Mouse (Mus musculus): Measurements from ENCODE around the gene Nfib. TPM values are rescaled to one million over a fixed set of nuclear protein-coding genes. Genes with fewer than 3 reads are reported as not detected.

Gene Nfib
- polyA plus RNA-seq, 1 experiment from 2014 or later: 149 TPM

DNA sequence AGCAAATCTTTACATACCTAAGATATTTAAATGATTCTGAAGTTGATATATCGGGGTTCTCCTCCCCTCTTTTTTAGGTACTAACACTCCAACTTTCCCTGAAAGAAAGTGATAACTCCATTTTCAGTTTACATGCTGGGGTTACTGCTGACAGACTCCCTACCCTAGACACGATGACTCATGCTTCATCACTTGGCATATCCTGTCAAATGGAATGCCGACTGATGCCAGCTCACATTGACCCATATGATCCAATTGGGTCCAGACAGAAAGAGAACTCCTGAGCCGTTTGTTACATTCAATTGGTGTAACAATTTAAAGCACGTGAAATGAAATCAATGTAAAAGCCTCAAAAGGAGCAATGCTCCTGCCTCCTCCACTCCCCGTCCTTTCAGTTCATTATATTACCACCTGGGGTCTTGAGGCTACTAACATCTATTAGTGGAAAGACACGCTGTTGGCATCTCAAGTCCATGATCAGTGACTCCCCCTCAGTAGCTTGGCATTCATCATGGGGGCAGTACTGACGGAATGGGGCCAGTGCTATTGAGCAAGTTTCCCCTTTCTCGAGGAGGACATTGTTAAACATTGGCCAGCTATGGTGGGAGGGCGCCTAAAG lies 155.7 kb downstream of the Nfib start:
- TF ChIP-seq CTCF (IDR thresholded peaks at IDR 0.05; ENCODE audit: low read depth): no peak
- WGBS: 82% methylated on average over 10 of the region's 10 CpGs

DNA sequence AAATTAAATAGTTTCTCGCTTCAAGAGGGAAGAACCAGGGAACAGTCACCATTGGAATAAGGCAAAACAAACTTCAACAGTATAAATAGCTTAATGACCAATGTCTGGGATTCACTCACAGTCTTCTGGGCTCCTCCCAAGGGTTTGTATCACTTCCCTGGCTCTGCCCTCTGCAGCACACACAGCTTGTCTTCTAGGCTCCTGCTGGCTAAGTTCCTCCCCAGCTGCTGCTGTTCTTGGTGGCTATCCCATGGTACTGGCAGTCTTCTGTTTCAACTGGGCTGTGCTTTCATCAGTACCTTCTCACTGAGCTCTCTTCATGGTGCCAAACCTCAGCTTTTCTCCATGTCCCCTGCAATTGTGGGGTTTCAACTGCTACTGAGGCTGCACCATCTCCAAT lies 157.3 kb downstream of the Nfib start:
- Histone ChIP-seq H3K4me2 (no peak overlapping the region), H3K27ac (ENCODE audit: low read depth) (no peak overlapping the region), H3K36me3 (ENCODE audit: insufficient read depth) (no peaks in the 10 kb centered on the region), H3K27me3 (ENCODE audit: insufficient read depth, low read length) (no peaks in the 10 kb centered on the region), H3K4me1 (ENCODE audit: insufficient read depth) (no peaks in the 10 kb centered on the region), H3K4me3 (ENCODE audit: low read depth, low read length) (no peak overlapping the region), H3K9me3 (ENCODE audit: low read depth, low read length) (no peaks in the 10 kb centered on the region), H3K9ac (no peak overlapping the region)
- DNase-seq: no peak
- TF ChIP-seq CTCF (IDR thresholded peaks at IDR 0.05; ENCODE audit: low read depth): no peak
- no peak for ATAC-seq (ENCODE audit: insufficient read depth)
- 94% methylated on average over 1 of the region's 1 CpGs for WGBS

More for the DNA sequence above, 155.7 kb downstream of the Nfib start:
- Histone ChIP-seq H3K4me1 (ENCODE audit: insufficient read depth) (peaks cover 2% of the 10 kb centered on the region; the same call in 1 of the 2 replicates), H3K27me3 (ENCODE audit: insufficient read depth, low read length) (no peaks in the 10 kb centered on the region), H3K27ac (ENCODE audit: low read depth) (no peak overlapping the region), H3K9ac (no peak overlapping the region), H3K9me3 (ENCODE audit: low read depth, low read length) (no peaks in the 10 kb centered on the region), H3K4me2 (no peak overlapping the region), H3K36me3 (ENCODE audit: insufficient read depth) (no peaks in the 10 kb centered on the region), H3K4me3 (ENCODE audit: low read depth, low read length) (no peak overlapping the region)
- DNase-seq (no peak), ATAC-seq (ENCODE audit: insufficient read depth) (no peak)

DNA sequence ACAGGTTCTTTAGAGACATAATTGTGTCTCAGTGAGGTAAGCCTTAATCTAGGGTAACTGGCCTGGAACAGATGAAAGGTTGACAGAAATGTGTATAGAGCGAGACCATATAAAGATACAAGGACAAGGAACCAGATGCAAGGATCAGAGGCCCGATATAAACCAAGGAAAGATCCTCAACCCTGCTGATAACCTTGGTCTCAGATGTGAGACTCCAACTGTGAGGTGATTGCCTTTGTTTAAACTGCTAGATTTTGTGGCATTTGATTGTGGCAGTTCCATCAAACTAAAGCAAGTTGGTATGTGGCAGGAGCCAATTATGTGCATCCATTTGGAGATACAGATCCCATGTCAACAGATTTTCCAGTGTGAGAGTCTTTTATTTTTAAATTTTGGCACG lies 161.6 kb downstream of the Nfib start:
- 63% methylated on average over 3 of the region's 3 CpGs for WGBS
- H3K4me1 ChIP-seq (ENCODE audit: insufficient read depth): peaks cover 8% of the 10 kb centered on the region; the same call in 1 of the 2 replicates
- no peak overlapping the region for H3K4me3 ChIP-seq (ENCODE audit: low read depth, low read length)
- H3K9ac ChIP-seq: no peak overlapping the region
- H3K27ac ChIP-seq (ENCODE audit: low read depth): no peak overlapping the region
- H3K4me2 ChIP-seq: no peak overlapping the region
- H3K9me3 ChIP-seq (ENCODE audit: low read depth, low read length): no peaks in the 10 kb centered on the region
- ATAC-seq (ENCODE audit: insufficient read depth): no peak
- no peak for DNase-seq
- TF ChIP-seq CTCF (IDR thresholded peaks at IDR 0.05; ENCODE audit: low read depth): no peak
- no peaks in the 10 kb centered on the region for H3K27me3 ChIP-seq (ENCODE audit: insufficient read depth, low read length)
- no peaks in the 10 kb centered on the region for H3K36me3 ChIP-seq (ENCODE audit: insufficient read depth)

DNA sequence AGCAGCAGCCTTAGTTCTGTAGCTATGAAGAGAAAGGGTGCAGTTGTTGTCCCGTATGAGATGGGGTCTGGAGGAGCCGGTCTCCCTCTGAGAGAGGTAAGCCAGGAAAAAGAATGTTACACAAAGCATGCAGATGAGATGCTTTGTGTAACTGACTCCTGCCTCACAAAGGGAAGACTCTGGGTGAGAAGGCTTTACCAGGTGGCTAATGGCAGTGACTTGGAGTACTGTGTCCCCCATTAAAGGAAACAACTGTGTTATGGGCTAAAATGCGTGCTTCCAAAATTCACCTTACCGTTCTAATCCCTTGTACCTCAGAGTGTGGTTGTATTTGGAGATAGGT lies 162.2 kb downstream of the Nfib start:
- DNase-seq (no peak), ATAC-seq (ENCODE audit: insufficient read depth) (no peak)
- Histone ChIP-seq H3K27me3 (ENCODE audit: insufficient read depth, low read length) (no peaks in the 10 kb centered on the region), H3K9ac (no peak overlapping the region), H3K4me3 (ENCODE audit: low read depth, low read length) (no peak overlapping the region), H3K27ac (ENCODE audit: low read depth) (no peak overlapping the region), H3K4me2 (no peak overlapping the region), H3K36me3 (ENCODE audit: insufficient read depth) (no peaks in the 10 kb centered on the region), H3K4me1 (ENCODE audit: insufficient read depth) (peaks cover 8% of the 10 kb centered on the region; the same call in 1 of the 2 replicates), H3K9me3 (ENCODE audit: low read depth, low read length) (no peaks in the 10 kb centered on the region)
- WGBS: 71% methylated on average over 4 of the region's 4 CpGs
- no peak for TF ChIP-seq CTCF (IDR thresholded peaks at IDR 0.05; ENCODE audit: low read depth)

DNA sequence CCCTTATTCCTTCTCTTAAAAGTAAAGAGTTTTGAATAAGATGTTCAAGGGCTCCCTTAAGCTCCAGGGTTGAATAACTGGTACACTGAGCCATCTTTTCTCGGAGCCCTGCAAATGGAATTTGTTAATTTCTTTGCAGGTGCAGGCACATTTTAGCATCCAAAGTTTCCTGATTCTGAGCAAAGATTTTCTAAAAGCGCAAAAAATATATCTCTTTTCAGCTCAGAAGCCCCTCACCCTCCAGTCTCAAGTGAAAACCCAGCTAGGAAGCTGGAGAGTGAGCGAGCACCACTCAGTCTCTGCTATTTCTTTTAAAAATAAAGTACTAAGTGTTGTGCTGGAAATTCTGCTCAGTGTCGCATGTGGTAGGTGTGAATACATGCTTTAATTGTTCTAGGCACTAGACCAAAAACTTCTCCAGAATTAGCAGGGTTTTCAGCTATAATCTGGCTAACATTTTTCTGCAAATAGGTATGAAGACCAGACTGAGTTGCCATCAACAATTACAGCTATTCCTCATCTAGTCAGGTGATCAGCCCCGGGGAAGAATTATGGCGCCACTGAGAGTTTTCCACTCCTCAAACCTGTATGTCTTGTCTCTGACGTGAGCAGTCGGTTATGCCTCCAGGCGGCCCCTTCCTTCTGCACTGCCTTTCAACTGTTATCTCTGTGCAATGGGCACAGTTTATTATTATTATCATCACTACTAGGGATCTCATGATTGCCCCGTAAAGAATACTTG lies 162.7 kb downstream of the Nfib start:
- Histone ChIP-seq H3K27me3 (ENCODE audit: insufficient read depth, low read length) (no peaks in the 10 kb centered on the region), H3K36me3 (ENCODE audit: insufficient read depth) (no peaks in the 10 kb centered on the region), H3K9ac (no peak overlapping the region), H3K4me1 (ENCODE audit: insufficient read depth) (peaks cover 8% of the 10 kb centered on the region; the same call in 1 of the 2 replicates), H3K4me3 (ENCODE audit: low read depth, low read length) (no peak overlapping the region), H3K4me2 (no peak overlapping the region), H3K9me3 (ENCODE audit: low read depth, low read length) (no peaks in the 10 kb centered on the region), H3K27ac (ENCODE audit: low read depth) (no peak overlapping the region)
- no peak for TF ChIP-seq CTCF (IDR thresholded peaks at IDR 0.05; ENCODE audit: low read depth)
- DNase-seq (no peak), ATAC-seq (ENCODE audit: insufficient read depth) (no peak)
- WGBS: 59% methylated on average over 10 of the region's 10 CpGs

DNA sequence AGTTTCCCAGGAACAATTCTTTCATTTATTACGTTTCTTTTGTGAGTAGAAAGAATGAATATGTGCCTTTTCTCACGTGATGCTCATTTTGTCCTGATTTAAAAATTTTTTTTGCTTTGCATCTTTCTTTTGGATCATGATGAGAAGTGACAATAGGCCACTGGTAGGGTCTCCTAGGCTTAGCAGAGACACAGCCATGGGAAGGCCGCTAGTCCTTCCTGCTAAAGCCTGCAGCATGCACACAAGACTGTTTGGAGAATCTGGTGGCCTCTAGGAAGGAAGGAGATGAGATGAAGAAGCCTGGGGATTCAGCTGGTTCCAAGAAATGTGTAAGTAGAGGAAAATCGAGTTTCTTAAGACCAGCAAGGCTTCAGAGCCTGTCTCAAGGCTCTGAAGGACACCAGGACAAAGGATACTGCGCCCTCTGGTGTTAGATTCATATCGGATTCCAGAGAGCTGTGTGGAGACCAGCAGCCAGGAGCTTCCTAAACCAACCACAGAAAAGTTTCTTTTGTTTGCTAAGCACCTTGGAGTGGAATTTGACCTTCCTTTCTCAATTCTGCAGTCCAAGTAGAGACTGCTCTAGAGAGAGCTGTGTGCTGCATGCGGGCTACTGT lies 163.5 kb downstream of the Nfib start:
- Histone ChIP-seq H3K4me3 (ENCODE audit: low read depth, low read length) (no peak overlapping the region), H3K9me3 (ENCODE audit: low read depth, low read length) (no peaks in the 10 kb centered on the region), H3K4me2 (no peak overlapping the region), H3K9ac (no peak overlapping the region), H3K4me1 (ENCODE audit: insufficient read depth) (peaks cover 8% of the 10 kb centered on the region), H3K36me3 (ENCODE audit: insufficient read depth) (no peaks in the 10 kb centered on the region), H3K27ac (ENCODE audit: low read depth) (peak overlapping the region; percentile 26; the same call in 1 of the 2 replicates), H3K27me3 (ENCODE audit: insufficient read depth, low read length) (no peaks in the 10 kb centered on the region)
- peak; percentile 83 for ATAC-seq (ENCODE audit: insufficient read depth)
- peak; percentile 86 for TF ChIP-seq CTCF (IDR thresholded peaks at IDR 0.05; ENCODE audit: low read depth)
- DNase-seq: peak; percentile 98
- 32% methylated on average over 7 of the region's 7 CpGs for WGBS

DNA sequence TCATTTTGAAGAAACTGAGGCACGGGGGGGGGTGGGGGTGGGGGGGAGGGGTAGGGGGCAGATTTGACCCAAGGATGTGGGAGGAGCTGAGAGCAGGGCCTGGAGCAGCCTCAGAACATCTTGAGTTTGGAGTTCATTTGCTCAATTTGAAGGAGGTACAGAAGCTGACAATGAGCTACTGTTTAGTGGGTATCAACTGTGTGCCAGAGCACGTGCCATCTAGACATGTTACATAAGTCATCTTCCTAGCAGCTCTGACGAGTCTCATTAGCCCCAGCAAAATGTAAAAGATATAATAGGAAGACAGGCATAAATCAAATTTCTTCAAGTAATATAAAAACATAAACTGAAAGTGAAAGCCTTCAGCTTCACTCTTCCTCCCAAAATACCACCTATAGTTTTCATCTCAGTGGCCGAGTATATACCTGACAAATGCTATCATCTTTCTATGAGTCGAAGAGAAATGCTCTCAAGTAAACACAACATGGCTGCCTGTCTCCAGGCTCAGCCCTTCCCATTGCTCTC lies 165.0 kb downstream of the Nfib start:
- no peaks in the 10 kb centered on the region for H3K36me3 ChIP-seq (ENCODE audit: insufficient read depth)
- no peak for DNase-seq
- no peaks in the 10 kb centered on the region for H3K9me3 ChIP-seq (ENCODE audit: low read depth, low read length)
- no peak for TF ChIP-seq CTCF (IDR thresholded peaks at IDR 0.05; ENCODE audit: low read depth)
- H3K4me2 ChIP-seq: 0 out of 2 replicates have a peak overlapping the region, but pooled peaks have one; percentile 5
- H3K4me1 ChIP-seq (ENCODE audit: insufficient read depth): peaks cover 11% of the 10 kb centered on the region
- no peak overlapping the region for H3K4me3 ChIP-seq (ENCODE audit: low read depth, low read length)
- peaks cover 5% of the 10 kb centered on the region; the same call in 1 of the 2 replicates for H3K27me3 ChIP-seq (ENCODE audit: insufficient read depth, low read length)
- no peak for ATAC-seq (ENCODE audit: insufficient read depth)
- WGBS: 43% methylated on average over 5 of the region's 5 CpGs
- H3K27ac ChIP-seq (ENCODE audit: low read depth): peak overlapping the region; percentile 34; the same call in 1 of the 2 replicates
- H3K9ac ChIP-seq: no peak overlapping the region
